Mouse (Mus musculus) gastrocnemius, adult 18-20 months (tissue): Measurements from ENCODE around the gene Cdyl. TPM values are rescaled to one million over a fixed set of nuclear protein-coding genes. Genes with fewer than 3 reads are reported as not detected.
A peak's percentile ranks its signal among the peaks of the same experiment; 100 is the strongest.
"Not testable (repeated sequence)": the region's sequence is repeated elsewhere in the genome, so short reads cannot be mapped to it uniquely, and the experiment has no call there.

Experiments used
- DNase-seq: peaks from one replicate; pipeline ENCODE4 v3.0.0; 2021; ENCODE audit warnings: low spot score
- total RNA-seq, 2 experiments: library from RNA; stranded (reverse); gene quantifications; 2 replicates each; pipeline ENCODE4 v1.2.3; 2021

Gene Cdyl
- total RNA-seq, 2 experiments from 2014 or later: 4.5 to 5.8 TPM

GRCm38 (mm10) chr13:35833941-35834340 lies 174.3 kb downstream of the Cdyl start:
- DNase-seq: peak; percentile 38

- DNase-seq: no peak
These were observed 176.0 kb downstream of the Cdyl start for GRCm38 (mm10) chr13:35835669-35836068.

GRCm38 (mm10) chr13:35836501-35836900 lies 176.9 kb downstream of the Cdyl start:
- not testable (repeated sequence) for DNase-seq

- DNase-seq: no peak
These were observed 180.5 kb downstream of the Cdyl start for GRCm38 (mm10) chr13:35840102-35840501.

- DNase-seq: no peak
These were observed 183.8 kb downstream of the Cdyl start for GRCm38 (mm10) chr13:35843383-35843782.

- no peak for DNase-seq
These were observed 185.7 kb downstream of the Cdyl start for GRCm38 (mm10) chr13:35845306-35845705.

GRCm38 (mm10) chr13:35848694-35849093 lies 189.1 kb downstream of the Cdyl start:
- peak; percentile 29 for DNase-seq

GRCm38 (mm10) chr13:35851581-35851980 lies 191.9 kb downstream of the Cdyl start:
- DNase-seq: no peak

GRCm38 (mm10) chr13:35852851-35853575 lies 193.4 kb downstream of the Cdyl start:
- DNase-seq: no peak

GRCm38 (mm10) chr13:35857486-35857885 lies 197.9 kb downstream of the Cdyl start:
- no peak for DNase-seq

GRCm38 (mm10) chr13:35860916-35861315 lies 201.3 kb downstream of the Cdyl start:
- DNase-seq: peak; percentile 7

GRCm38 (mm10) chr13:35870659-35871058 lies 211.0 kb downstream of the Cdyl start:
- no peak for DNase-seq

GRCm38 (mm10) chr13:35871107-35871506 lies 211.5 kb downstream of the Cdyl start:
- DNase-seq: no peak

- no peak for DNase-seq
These were observed 215.8 kb downstream of the Cdyl start for GRCm38 (mm10) chr13:35875396-35875795.

- DNase-seq: peak; percentile 20
These were observed 218.6 kb downstream of the Cdyl start for GRCm38 (mm10) chr13:35878282-35878681.

- no peak for DNase-seq
These were observed 219.4 kb downstream of the Cdyl start for GRCm38 (mm10) chr13:35879068-35879467.

GRCm38 (mm10) chr13:35879519-35879918 lies 219.9 kb downstream of the Cdyl start:
- DNase-seq: no peak

GRCm38 (mm10) chr13:35880555-35881046 lies 221.0 kb downstream of the Cdyl start:
- no peak for DNase-seq

- DNase-seq: peak; percentile 69
These were observed 226.6 kb downstream of the Cdyl start for GRCm38 (mm10) chr13:35886121-35886725.

GRCm38 (mm10) chr13:35892866-35893265 lies 233.2 kb downstream of the Cdyl start:
- DNase-seq: no peak

- DNase-seq: no peak
These were observed 245.7 kb downstream of the Cdyl start for GRCm38 (mm10) chr13:35905378-35905777.

GRCm38 (mm10) chr13:35905879-35906481 lies 246.3 kb downstream of the Cdyl start, which contains the start of gene Rpp40:
Gene Rpp40, minus strand, starts transcription at chr13:35906359.
- DNase-seq: peak; percentile 93
